Mouse (Mus musculus) erythroblast, embryonic 14.5 days (primary cell): Measurements from ENCODE around the gene Steap4. TPM values are rescaled to one million over a fixed set of nuclear protein-coding genes. Genes with fewer than 3 reads are reported as not detected.
"Not testable (repeated sequence)": the region's sequence is repeated elsewhere in the genome, so short reads cannot be mapped to it uniquely, and the experiment has no call there.

Experiments used
- H3K27me3 ChIP-seq: 2 replicates; pipeline ENCODE4 v1.6.1; 2012; ENCODE audit warnings: inconsistent platforms; ENCODE audit not compliant: control insufficient read depth
- H3K36me3 ChIP-seq: 2 replicates; pipeline ENCODE4 v1.6.1; 2012; ENCODE audit warnings: mild to moderate bottlenecking, inconsistent platforms; ENCODE audit not compliant: control insufficient read depth
- H3K4me1 ChIP-seq: 2 replicates; pipeline ENCODE4 v1.6.1; 2012; ENCODE audit warnings: inconsistent platforms; ENCODE audit not compliant: control insufficient read depth
- H3K4me3 ChIP-seq: replicated peaks from 2 replicates; pipeline ENCODE3; 2012; ENCODE audit warnings: moderate library complexity, mild to moderate bottlenecking, inconsistent platforms
- H3K9me3 ChIP-seq: 2 replicates; pipeline ENCODE4 v1.6.1; 2012; ENCODE audit warnings: low read length, inconsistent platforms, mixed read lengths; ENCODE audit not compliant: control insufficient read depth
- GATA1 ChIP-seq: IDR thresholded peaks from 2 replicates; pipeline ENCODE4 v1.6.1; 2012; ENCODE audit warnings: low read length, inconsistent platforms, mixed read lengths
- TAL1 ChIP-seq: IDR thresholded peaks from 3 replicates; pipeline ENCODE4 v1.6.1; 2012; ENCODE audit warnings: low read length, inconsistent platforms, mixed read lengths
- polyA plus RNA-seq: library from polyadenylated mRNA; stranded (reverse); fragments of >175 nt; gene quantifications from 2 replicates; pipeline ENCODE4 v1.2.3, GENCODE M21; 2012

Gene Steap4
- polyA plus RNA-seq: 0.01 TPM in 1 of 2 replicates, not detected in the other

DNA sequence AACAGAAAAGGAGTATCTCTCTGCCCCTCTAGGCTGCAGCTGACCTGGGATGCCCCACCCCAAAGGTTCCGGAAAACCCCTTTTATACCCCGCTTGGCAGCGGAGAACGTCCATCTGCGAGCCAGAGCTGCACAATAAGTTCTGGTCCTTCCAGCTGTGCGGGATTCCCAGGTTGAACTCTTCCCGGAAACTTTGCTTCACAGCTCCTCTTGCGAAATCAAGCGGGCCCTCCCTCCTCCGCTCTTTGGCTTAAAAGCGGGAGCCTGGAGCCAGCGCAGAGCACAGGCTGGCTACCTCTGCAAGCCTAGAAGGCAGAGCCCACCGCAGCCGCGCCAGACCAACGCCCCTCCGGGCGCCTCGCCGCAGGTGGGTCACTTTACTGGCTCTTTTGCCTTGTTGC, at the start of gene Steap4:
Steap4 (plus strand) TSS at position 282 of the 400 bp plus-strand sequence.
- H3K36me3 ChIP-seq: no peaks in the 10 kb centered on the region
- no peak within 1 kb of the TSS for H3K4me3 ChIP-seq
- H3K27me3 ChIP-seq: no peaks in the 10 kb centered on the region
- no peaks in the 10 kb centered on the region for H3K4me1 ChIP-seq
- H3K9me3 ChIP-seq: no peaks in the 10 kb centered on the region
- TF ChIP-seq TAL1 (no peak), GATA1 (no peak)

DNA sequence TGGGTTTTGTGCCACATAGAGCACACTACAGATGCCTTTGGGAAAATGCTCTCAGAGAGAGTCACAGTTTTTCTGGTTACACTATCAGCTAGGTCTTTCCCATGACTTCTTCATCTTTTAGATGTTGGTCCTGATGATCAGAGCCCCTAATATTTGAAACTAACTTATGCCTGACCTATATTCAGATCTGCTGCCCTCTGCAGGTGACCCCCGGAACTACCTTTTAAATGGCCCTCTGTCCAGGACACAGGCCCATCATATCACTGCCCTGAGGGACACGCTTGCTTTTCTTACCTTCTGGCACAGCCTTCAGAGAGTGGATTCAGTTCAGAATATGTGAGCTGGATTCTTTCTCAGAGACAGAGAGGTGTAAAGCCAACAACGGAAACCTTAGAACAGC, 48.3 kb upstream of the Steap4 start:
- no peak overlapping the region for H3K4me3 ChIP-seq
- H3K9me3 ChIP-seq: peaks cover 3% of the 10 kb centered on the region; the same call in 1 of the 2 replicates
- no peaks in the 10 kb centered on the region for H3K27me3 ChIP-seq
- no peak for TF ChIP-seq GATA1
- TF ChIP-seq TAL1: no peak
- H3K36me3 ChIP-seq: no peaks in the 10 kb centered on the region
- no peaks in the 10 kb centered on the region for H3K4me1 ChIP-seq

DNA sequence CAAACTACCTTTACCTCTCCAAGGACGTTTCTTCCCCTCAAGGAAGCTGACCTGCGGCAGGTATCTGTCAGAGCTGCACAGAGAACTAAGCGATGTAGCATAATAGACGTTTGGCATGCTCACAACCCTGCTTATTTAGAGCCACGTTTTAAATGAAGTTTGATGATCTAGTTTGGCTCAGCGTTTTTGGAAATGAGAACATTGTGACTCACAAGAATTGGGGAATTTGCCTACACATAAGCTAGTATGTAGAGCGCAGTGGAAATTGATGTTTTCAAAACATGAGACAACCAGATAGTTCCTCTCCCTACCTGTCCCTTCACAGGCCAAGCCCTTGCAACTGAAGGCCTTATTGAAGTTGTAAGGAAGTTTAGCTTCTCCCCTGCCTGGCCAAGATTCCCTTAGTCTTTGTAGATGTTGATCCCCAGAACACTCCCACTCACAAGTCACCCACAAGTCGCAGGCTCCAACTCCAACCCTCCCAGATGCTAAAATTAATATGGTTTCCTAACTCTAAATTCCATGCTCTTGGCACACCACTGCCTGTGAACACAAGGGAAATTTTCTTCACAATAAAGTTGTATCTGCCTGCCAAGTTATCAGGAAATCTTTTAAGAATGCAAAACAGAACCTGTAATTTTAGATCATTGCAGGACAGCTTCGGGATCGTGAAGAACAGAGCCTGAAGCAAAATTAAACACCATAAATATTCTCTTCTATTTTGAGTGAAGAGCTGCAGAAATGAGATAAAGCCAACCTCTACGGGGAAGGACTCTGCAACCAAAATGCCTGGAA, 42.6 kb upstream of the Steap4 start:
- H3K4me3 ChIP-seq: no peak overlapping the region
- peaks cover 7% of the 10 kb centered on the region; the same call in 1 of the 2 replicates for H3K9me3 ChIP-seq
- no peaks in the 10 kb centered on the region for H3K27me3 ChIP-seq
- no peaks in the 10 kb centered on the region for H3K4me1 ChIP-seq
- no peaks in the 10 kb centered on the region for H3K36me3 ChIP-seq
- TF ChIP-seq TAL1 (no peak), GATA1 (no peak)

DNA sequence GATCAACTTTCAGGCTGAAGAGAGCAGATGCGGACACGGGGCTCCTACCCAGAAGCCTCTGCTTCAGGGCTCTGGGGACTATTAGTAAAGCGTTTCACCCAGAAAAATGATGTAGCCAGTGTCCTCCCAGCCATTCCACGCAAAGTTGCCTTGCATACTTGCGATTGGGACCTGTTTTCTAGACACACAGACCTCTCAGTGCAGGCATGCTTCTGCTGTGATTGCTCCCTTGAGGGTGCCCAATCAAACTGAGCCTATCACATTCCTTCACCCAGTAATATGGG, 42.0 kb upstream of the Steap4 start:
- H3K4me1 ChIP-seq: no peaks in the 10 kb centered on the region
- peaks cover 7% of the 10 kb centered on the region; the same call in 1 of the 2 replicates for H3K9me3 ChIP-seq
- no peak overlapping the region for H3K4me3 ChIP-seq

DNA sequence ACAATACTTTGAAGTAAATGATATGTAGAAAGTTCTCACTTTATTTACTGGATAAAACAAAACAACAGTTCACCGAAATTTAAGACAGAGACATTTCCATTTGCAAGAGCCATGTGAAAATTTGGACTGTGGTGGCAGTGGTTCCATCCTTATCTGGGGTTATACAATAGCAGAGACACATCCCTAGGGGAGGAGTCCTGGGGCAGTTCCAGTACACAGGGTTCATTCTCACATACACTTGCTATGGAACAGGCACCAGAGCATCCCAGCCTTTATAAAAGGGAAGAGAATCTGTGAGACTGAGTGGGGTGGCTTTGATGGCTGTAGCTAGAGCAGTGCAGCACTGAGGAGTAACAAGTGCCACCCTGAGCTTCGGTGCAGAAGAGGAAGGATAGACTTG, 40.6 kb upstream of the Steap4 start:
- no peaks in the 10 kb centered on the region for H3K36me3 ChIP-seq
- H3K4me1 ChIP-seq: no peaks in the 10 kb centered on the region
- H3K27me3 ChIP-seq: no peaks in the 10 kb centered on the region
- H3K4me3 ChIP-seq: no peak overlapping the region
- TF ChIP-seq TAL1: no peak
- TF ChIP-seq GATA1: no peak
- H3K9me3 ChIP-seq: peaks cover 7% of the 10 kb centered on the region; the same call in 1 of the 2 replicates

More for the DNA sequence above, 42.0 kb upstream of the Steap4 start:
- Histone ChIP-seq H3K36me3 (no peaks in the 10 kb centered on the region), H3K27me3 (no peaks in the 10 kb centered on the region)
- TF ChIP-seq GATA1 (no peak), TAL1 (no peak)

DNA sequence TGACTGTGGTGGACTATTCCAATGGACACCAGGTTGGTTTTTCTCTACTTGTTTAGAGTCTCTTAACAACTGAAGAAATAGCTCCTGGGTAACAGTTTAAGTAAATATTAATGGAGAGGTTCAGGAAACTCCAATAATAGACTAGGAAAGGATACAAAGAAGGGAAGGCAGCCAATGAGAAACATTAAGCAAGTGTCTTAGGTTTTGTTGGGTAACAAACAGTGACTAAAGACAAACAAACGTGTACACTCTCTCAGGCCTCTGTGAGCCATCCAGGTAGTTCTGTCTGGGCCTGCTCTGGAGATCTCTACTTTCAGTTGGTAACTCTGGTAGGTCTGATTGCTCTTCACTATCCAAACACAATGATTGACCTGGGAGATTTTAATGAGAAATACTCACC, 37.5 kb upstream of the Steap4 start:
- no peak overlapping the region for H3K4me3 ChIP-seq
- H3K36me3 ChIP-seq: no peaks in the 10 kb centered on the region
- H3K27me3 ChIP-seq: no peaks in the 10 kb centered on the region
- no peaks in the 10 kb centered on the region for H3K4me1 ChIP-seq
- TF ChIP-seq GATA1: no peak
- TF ChIP-seq TAL1: no peak
- peaks cover 3% of the 10 kb centered on the region; the same call in 1 of the 2 replicates for H3K9me3 ChIP-seq

DNA sequence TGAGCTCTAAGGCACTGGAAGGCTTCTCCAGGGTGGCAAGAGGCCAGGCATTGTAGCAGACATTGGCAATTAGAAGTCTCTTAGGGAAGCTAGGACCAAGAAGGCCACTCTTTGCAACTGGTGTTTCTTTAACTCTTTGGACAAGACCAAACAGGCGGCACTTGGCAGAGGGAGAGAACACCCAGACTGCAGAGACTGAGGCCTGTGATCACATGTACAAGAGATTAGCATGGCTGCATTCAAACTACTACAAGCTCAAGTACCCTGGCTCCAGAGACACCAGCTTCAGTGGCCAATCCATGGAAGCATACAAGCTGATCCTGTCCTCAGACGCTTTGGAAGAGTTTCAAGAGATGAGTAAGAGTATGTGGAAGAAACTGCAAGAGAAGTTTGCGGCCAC, 36.6 kb upstream of the Steap4 start:
- H3K4me1 ChIP-seq: no peaks in the 10 kb centered on the region
- no peaks in the 10 kb centered on the region for H3K27me3 ChIP-seq
- TF ChIP-seq TAL1: no peak
- no peak for TF ChIP-seq GATA1
- H3K36me3 ChIP-seq: no peaks in the 10 kb centered on the region
- H3K4me3 ChIP-seq: no peak overlapping the region
- no peaks in the 10 kb centered on the region for H3K9me3 ChIP-seq

DNA sequence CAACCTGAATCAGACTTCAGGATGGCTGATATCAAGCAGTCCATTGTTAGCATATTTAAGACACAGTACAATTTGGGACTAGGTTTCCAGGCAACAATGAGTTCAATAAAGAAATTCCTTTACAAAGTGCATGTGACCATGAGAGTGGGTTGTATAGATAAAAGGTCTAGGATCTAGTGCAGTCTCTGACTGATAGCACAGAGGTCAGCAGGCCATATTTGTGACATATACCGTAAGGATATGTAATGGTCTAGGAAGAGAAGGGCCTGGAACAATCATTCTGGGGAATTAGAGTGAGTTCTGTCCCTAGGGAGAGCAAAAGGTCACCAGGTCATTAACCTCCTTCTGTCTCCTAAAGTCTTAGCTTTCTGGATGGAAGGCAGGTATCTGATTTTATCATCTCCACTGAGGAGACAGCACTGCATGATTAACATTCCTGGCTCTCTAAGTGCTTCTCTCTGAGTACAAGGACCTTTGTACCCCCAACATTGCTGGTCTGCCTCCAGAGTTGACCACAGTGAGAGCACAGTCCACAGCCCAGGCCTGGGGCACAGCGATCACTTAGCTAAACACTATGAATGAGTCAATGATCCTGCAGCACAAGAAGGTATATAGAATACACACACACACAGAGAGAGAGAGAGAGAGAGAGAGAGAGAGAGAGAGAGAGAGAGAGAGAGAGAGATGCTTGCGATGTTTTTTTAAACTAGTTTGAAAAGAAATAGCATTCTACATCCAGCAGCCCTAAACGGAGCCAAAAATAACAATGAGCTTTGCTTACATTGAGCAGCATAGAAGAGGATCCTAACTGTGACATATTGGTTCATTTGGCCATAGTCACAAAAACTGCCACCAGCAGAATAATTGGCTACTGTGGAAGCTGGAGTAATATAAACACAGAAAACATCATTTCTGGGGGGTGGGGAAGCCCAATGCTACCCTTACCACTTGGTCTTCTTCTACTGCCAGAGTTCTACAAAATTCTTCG, 27.7 kb upstream of the Steap4 start:
- H3K36me3 ChIP-seq: no peaks in the 10 kb centered on the region
- no peaks in the 10 kb centered on the region for H3K27me3 ChIP-seq
- H3K4me1 ChIP-seq: no peaks in the 10 kb centered on the region
- TF ChIP-seq GATA1: no peak
- no peak for TF ChIP-seq TAL1
- 0 out of 2 replicates have a peak, but pooled peaks cover 3% of the 10 kb centered on the region for H3K9me3 ChIP-seq
- H3K4me3 ChIP-seq: no peak overlapping the region

DNA sequence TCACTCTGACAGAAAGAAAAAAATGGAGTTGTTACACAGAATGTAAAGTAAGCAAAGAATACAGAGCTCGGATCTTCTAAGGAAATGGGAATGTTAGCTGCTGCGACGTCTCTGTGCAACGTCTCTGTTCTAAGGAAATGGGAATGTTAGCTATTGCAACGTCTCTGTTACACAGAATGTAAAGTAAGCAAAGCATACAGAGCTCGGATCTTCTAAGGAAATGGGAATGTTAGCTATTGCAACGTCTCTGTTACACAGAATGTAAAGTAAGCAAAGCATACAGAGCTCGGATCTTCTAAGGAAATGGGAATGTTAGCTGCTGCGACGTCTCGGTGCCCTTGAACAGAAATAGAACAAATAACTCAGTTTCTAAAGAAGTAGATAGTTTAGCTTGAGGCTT, 26.8 kb upstream of the Steap4 start:
- not testable (repeated sequence) for H3K4me3 ChIP-seq, H3K9me3 ChIP-seq, H3K4me1 ChIP-seq, H3K27me3 ChIP-seq, H3K36me3 ChIP-seq
